Mouse (Mus musculus) MEL (cell line): Measurements from ENCODE around the gene Cux1.

Experiments
- CHD2 ChIP-seq: IDR thresholded peaks from 2 replicates; pipeline ENCODE4 v1.6.1; 2011; ENCODE audit warnings: low read length, improper control_type of control experiment
- POLR2AphosphoS2 ChIP-seq: IDR thresholded peaks from 2 replicates; pipeline ENCODE4 v1.6.1; 2011; ENCODE audit warnings: low read length, improper control_type of control experiment

GRCm38 (mm10) chr5:136428498-136429060 is 138.7 kb downstream of the Cux1 start:
- TF ChIP-seq CHD2 (no peak), POLR2AphosphoS2 (no peak)
